Mouse (Mus musculus) frontal cortex, postnatal 10 days (tissue): ENCODE results near the gene A4galt.

Source experiments
- DNase-seq, 2 experiments: peaks; one replicate each; pipeline ENCODE4 v3.0.0; 2022; ENCODE audit warnings: low spot score in 2 of 2, mixed read lengths in 1 of 2

A4galt gene

DNA sequence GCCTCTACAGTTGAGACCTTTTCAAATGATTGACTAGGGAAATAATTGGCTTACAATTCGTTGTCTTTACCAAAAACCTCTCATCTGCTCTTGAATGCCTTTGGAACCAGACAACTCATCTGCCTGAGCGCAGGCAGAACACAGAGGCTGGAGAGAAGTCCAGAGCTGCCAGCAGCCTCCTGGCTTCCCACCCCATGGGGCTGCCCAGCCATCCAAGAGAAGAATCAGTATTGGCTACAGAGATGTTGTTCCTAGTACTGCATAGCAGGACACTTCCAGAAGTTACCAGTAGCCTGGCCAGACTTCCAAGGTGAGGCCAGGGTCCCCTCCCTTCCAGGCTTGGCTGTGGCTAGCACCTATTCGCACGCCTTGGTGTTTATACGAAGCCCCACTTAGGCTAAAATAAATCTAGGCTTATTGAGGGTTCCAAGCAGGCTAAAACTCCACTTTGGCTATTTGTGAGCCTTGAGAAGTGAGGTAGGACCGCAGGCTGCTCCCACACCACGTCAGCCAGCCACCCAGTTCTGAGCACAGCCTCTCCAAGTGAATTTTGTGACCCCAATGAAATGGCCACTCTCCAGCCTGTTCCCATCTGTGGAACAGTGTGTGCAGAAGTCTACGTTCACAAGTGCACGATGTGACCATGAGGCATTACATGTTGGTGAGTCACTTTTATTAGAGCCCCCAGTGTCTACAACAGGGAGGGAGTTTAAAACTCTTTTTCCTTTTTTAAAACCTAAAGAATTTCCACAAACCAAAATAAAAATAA lies 25.3 kb downstream of the A4galt start:
- no peak for DNase-seq

DNA sequence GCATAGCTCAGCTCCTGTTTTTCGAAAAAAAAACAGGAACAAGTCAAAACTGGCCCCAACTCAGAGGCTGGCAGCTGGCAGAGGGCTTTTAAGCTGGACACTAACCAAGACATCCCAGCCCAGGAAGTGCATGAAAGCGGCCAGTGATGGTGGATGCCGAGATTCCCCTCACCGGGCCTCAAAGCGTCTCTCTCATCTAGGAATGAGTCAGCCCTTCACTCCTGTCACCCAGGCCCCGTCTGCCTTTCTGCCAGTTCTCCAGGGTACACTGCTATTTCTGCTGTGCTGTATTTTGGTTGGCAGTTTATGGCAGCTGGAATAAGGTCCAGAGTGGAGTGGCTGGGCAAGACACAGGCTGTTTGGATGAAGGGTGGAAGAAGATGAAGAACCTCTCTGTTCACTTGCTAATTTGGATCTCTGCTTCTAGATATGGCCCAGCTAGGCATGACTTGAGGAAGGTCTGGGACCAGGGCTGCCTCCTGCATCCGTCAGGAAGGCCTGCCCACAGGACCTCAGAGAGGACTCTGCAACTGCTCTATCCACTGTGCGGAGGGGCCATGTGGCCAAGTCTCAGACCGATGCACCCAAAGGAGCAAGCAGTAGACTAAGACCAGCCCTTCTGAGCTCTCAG lies 27.3 kb downstream of the A4galt start:
- peak; percentile 28 to 32 for DNase-seq

DNA sequence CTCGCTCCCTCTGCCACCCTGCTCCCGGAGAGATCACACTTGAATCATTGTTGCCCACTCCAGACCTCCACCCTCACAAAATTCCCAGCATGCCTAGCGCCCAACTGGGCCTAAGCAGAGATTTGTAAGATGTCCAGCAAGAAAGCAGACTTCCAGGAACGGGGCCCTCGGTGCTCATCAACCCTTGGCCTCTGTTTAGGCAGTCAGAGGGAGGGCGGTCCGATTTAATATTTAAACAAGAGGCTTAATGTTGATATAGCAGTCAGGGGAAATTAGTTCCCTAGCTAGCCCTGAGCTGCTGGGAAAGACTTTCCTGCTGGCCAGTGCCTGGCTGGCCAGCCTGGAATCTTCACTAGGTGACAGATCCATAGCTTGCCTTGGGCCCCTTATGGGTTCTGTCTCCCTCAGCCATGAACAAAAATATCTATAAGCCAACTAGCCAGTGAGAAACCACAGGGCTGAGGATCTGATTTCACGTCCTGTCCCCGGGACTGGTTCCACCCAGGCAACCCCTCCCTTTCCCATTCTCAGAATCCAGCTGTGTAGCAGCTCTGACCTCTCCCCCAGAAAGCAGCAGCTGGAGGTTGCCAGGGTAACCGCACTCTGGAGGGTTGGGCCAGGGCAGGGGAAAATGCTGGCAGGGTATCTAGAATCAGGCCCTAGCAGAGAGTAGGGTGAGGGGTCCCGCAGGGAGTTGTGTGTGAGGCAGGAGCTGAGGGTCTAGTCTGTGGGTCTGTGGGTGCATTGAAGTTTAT lies 28.2 kb downstream of the A4galt start:
- no peak for DNase-seq

DNA sequence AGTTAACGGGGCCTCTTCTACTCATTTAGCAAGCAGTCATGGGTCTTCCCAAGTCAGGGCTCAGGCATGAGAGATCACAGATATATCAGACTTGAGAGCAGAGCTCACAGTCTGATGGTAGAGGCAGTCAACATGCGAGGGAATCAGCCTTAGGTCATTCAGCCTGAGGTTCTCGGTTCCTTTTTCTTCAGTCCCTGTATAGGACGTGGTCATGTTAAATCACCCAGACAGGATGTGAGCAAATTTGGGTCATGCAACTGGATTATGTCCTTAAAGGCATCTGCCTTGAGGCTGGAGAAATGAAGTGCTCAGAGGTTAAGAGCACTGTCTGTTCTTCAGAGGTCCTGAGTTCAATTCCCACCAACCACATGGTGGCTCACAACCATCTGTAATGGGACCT lies 29.9 kb downstream of the A4galt start:
- DNase-seq = no peak

DNA sequence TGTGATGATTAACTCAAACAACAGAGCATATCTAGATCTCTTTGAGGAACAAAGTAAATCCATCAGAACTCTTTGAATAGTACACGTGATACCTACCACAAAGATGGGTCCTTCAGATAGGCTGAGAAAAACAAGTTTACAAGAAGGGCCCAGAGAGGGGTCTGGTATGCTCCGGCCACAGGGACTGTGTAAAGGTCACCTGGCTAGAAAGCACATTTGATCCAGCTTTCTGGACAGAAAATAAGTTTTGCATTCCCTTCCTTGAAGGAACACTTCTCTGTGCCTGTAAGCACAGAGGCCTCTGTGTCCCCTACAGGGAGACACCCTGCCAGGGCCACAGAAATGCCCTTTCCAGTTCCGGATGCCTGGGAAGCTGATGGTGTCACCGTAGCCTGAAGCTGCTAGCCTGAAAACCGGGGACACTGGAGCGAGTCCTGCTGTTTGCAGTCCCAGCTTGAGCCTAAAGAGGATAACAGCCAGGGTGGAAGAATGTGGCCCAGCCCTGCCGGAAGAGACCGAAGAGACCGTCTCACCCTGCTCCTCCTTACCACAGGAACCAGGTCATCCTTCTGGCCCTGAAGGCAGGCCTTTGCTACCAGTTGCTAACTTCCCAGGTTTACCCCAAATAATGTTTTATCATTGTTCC lies 31.1 kb downstream of the A4galt start:
- DNase-seq = no peak

DNA sequence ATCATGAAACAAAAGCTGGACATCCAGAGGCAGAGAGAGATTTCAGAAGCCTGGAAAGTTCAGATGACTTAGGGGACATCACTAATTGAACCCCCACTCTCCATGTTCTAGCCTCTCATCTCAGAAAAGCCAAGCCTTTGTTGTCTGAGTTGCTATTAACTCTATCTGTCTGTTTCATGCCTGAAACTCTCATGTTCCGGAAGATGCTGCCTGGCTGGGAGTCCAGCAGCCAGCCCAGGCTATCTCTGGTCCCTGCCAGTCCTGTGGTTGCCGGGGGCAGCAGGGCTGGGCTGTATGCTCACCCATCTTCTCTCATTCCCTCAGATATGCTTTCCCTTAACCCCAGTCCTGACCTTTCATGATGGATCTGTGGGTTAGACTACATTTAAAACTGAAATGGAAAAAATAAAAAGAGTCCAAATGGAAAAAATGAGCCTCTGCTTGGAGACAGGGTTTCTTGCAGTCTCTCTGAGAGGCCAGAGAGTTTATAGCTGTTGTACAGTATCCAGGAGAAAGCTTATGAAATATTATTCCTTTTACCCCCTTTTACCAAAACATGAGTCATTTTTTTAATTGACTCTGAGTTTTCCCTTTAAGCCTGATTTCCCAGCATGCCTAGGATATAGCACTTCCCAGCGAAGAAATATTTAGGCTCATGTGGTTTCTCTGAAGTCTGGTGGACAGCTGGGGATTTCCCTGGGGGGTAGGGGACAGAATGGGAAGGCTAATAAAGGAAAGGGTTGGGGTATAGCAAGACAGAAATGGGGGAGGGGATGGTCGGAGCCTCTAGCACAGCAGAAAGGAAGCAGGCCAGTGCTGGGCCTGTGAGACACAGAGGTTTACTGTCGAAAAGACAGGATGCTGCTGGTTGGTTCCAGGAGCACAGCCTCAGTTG lies 36.0 kb downstream of the A4galt start:
- no peak for DNase-seq

DNA sequence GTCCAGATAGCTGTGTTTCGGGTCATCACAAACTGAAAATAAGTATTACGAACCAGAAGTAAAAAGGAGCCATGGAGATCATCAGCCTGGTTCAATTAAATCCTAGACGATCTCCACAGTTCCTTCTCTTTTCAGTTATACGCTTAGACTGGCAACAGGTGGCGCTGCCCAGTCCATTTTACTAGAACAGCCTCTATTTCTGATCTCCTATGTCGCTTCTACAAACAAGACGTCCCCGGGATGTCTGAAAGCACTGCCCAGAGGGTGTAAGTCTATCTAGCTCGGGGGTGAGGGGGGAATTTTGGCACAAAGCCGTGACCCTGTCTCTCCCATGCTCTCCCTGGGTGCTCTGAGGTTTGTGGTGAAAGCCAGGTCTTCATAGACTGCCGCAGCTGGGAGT lies 41.3 kb downstream of the A4galt start:
- peak in 1 of 2 experiments; percentile 56 for DNase-seq

DNA sequence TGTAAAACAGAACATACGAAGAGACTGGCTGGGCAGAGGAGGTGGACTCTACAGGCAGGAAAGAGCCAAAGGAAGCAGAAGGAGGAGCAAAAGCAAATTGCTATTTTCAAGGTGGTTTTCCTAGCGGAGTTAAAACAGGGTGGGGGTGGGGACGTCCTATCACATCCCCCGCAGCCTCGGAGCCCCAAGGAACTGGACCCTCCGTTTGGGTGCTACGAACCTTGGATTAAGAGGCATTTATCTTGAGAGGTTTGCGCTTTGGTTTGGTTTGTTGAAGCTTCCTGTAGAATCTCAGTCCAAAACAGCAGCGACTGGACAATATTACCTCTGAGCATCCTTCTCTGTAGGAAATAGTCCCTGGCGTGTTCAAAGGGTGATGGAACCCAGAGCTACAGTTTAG lies 41.9 kb downstream of the A4galt start:
- DNase-seq = no peak

DNA sequence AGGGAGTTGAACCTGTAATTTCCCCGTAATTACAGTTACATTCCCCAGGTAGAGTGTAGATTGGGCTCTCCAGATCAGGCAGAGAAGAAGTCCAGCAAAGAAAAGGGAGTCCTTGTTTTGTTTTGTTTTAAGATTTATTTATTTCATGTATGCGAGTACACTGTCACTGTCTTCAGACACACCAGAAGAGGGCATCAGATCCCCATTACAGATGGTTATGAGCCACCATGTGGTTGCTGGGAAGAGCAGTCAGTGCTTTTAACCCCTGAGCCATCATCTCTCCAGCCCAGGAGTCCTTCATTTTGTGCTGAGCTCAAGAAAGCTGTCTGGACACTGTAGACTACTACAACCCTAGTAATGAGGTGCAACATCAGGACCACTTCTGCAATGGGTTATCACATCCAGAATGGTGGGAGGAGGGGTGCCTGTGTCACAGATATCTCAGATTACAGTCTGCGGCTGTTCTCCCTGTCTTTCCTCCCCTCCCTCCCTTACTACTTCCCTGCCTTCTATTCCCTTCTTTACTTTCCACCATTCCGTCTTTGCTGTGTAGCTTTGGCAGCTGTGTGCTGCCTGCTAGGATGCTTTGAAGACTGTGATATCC lies 42.4 kb downstream of the A4galt start:
- DNase-seq = no peak

DNA sequence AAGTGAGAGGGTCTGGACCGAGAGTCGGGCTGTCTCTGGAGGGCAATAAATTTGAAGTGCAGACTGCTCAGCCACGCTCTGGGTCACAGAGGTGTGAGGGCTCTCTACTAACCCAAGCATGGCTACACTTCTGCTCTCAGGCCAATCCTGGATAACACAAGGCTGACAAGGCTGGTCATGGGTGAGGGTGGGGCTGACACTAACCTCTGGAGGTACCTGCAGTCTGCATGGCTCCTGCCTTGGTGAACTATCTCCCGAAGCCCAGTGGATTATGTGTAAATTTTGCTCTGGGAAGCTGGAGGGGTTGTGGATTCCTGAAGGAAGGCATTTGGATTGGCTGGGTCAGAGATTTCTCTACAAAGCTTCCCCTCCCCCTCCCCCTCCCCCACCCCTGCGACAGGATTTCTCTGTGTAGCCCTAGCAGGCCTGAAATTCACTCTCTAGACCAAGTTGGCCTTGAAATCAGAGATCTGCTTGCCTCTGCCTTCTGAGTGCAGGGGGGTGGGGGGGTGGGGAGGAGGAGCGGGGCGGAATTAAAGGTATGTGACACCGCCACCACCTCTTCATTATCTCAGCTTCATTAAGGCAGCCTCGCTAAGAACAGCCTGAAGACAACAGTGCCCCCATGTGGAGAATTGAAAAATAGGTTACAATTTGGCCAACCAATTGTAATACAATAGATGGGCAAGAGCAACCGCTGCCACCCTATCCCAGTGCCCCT lies 46.7 kb downstream of the A4galt start:
- DNase-seq = no peak

DNA sequence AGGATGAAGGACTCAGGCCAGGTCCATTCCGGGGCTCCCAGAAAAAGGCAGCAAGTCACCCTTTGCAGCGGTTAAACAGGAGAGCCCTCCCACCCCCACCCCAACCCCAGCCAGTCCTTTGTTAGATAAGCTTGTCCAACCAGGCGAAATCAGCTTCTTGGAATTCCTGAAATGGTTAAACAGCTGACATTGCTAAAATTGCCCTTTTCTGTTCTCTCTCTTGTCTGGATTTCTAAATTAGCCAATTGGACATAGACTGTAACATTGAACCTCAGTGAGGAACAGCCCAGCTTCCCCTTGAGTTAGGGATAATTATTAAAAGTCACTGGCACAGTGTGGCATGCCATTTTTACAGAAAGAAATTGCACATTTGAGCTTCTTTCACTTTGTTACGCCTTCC lies 49.2 kb downstream of the A4galt start:
- DNase-seq = no peak

DNA sequence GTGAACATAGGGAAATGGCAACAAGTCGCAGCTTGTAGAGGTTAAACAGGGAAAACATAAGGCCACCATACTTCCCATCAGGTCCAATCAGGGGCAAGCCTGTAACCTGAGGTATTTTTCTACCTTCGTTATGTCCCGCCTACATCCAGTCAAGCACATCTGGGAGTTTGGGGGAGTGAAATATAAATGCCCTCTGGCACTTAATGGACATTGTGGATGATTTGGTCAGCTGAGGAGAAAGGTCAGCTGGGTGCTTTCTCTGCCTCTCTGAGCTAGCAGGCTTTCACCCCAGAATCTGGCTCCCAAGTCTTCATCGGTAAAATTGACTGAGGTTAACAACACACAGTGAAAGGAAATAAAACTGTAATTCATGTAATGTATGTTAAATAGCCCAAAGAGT lies 58.2 kb downstream of the A4galt start:
- DNase-seq = no peak

DNA sequence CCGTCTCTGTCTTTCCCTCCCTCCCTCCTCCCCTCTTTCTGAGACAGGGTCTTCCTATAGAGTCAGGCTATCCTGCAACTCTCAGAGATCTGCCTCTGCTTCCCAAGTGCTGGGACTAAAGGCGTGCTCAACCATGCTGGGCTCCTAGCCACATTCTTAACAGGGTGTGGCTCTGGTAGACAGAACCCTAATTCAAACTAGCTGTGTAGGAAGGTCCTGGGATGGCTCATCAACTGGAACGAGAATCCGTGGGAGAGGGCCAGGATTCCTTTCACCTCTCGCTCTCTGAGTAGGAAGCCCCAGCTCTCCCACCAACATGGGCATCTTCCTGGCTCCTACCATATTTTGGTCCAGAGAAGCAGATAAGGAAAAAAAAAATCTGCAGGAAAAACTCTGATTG lies 69.2 kb downstream of the A4galt start:
- no peak for DNase-seq

DNA sequence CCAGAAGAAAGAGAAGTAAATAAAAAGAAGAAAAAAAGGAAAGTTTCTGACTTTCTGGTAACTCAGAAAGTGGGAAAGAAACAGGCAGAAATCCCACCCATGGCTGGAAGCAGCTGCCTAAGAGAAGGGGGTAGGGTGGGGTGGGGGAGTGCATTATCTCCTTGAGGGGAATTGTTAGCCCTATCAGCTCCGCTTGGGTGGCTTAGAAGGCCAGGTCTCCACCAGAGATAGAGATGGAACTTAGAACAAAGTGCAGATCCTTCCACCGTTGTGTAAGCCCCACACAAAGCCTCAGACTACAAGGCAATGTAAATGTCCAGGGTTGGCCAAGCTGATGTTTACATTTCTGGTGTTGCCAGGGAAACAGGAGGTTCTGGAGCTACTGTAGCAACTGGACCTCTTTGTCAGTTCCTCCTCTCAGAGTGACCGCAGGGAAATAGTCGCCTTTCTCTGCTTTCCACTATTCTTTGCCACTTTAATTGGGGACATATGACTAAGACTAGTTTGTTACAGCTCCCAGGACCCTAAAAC lies 69.7 kb downstream of the A4galt start:
- DNase-seq = no peak

DNA sequence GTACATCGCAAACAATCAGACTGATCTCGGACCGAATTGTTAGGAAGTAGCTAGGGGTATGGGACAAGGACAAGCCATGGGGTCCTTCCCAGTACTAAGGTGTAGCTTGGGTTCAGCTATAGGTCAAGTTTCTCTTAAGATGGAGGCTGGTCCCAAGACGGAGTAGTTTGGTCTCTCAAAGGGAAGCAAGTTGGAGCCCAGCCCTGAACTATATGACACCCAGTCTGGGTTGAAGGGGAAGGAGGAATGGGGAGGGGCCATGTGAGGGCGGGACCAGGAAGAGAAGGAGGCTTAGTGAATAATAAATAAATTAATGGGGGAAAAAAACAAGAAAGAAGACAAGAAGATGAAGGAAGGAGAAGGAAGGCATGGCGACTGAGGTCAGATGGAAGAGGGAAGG lies 71.6 kb downstream of the A4galt start:
- no peak for DNase-seq
